Mouse (Mus musculus) testis, postnatal 14 days (tissue): ENCODE measurements around the gene Smim14.
A peak's percentile ranks its signal among the peaks of the same experiment; 100 is the strongest.
"Not testable (repeated sequence)": the region's sequence is repeated elsewhere in the genome, so short reads cannot be mapped to it uniquely, and the experiment has no call there.

Source experiments
- DNase-seq: peaks from one replicate; pipeline ENCODE4 v3.0.0; 2021; ENCODE audit warnings: low spot score

Smim14 gene

DNA sequence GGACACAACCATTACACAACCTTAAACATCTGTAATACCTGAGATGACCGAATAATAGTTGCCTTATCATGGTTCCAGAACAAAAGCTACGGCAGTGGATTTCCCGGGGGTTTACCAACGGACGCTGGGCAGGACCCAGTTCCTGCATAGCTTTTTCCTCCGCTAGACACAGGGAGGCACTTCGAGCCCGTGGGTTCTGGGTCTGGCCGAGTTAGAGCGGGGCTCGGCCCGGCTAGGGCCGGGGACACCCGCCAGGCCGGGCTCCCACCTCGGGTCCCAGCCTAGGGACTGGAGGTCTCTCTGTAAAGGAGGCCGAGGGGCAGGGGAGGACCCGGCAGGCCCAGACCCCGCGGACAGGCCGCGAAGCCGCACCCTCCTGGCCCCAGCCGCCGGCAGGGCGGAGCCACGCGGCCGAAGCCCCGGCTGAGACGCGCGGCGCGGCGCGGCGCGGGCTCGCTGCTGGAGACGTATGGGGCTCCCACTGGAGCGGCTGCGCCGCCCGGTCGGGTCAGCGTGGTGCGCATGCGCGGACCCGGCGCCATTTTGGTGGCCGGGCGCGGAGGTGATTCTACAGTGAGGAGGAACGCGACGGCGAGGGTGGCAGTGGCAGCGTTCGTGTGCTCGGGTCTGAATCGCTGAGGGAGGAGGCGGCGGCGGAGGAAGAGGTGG lies at the start of gene Smim14, which contains the start of gene Ube2k:
Gene Smim14 (minus strand): TSS at position 434 of the 669 bp plus-strand sequence.
Gene Ube2k (plus strand): TSS at position 483 of the 669 bp plus-strand sequence.
- DNase-seq = peak; percentile 94

DNA sequence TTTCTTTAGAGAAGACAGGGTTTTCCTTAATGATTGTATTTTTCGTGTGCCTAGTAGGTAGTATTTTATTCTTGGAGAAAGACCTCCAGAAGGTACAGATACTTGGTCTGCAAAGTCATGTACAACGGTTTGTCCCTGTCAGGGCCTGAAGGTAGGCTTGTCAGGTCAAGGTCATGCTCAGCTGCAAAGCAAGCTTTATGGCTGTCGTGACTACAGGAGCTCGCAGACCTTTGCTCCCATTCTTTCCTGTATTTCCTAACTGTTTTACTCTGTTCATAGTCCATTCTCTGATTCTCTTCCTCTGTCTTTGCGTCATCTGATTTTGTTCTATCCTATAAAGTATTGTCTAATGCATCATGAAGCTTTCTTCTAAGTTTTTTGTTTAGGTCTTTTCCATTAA lies 49.3 kb upstream of the Smim14 start:
- DNase-seq = no peak

DNA sequence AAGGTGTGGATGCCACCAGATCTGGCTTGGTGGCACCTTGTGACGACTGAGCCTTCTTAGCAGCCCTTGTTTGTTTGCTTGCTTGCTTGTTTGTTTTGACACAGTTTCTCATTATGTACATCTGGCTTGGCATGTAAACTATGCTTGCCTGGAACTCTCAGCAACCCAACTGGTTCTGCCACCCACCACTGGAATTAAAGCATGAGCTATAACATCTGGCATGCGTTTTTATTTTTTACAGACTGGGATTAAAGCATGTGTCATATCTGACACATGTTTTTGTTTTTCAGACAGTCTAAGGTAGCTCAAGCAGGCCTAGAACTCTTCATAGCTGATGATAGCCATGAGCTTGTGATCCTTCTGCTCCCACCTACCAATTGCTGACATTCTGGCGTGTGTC lies 41.6 kb upstream of the Smim14 start:
- DNase-seq = no peak

DNA sequence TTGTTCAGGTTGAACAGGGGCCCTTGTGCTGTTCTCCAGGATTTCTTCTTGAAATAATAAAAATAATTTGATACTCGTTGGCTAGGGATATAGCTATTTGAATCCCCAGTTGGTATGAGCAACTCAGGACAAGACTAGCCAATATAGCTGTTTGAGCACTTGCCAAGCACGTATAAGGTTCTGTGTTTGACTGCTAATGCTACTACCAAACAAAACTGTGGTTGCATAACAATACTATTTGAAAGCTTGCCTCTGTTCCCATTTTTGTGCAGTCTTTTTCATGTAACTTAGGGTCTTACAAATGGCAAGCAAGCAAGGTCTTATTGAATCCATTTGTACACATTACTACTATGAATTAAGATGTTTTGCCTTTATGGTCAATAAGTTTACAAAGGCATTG lies 38.9 kb upstream of the Smim14 start:
- DNase-seq = no peak

DNA sequence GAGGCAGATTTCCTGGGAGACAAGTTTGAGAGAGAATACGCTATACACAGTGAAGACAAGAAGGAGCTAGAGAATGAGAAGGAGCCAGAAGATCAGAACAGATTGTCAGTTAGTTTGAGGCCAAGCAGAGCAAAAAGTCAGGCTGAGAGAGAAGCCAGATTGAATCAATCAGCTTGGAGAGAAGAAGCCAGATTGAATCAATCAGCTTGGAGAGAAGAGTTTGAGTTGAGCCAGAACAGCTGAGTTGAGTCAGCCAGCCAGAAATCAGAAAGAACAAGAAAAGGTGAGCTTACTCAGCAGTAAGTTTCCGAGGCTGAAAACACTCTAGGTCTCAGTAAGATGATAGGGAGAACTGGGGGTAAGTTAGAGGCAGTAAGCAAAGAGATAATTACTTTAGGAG lies 37.9 kb upstream of the Smim14 start:
- DNase-seq = no peak

DNA sequence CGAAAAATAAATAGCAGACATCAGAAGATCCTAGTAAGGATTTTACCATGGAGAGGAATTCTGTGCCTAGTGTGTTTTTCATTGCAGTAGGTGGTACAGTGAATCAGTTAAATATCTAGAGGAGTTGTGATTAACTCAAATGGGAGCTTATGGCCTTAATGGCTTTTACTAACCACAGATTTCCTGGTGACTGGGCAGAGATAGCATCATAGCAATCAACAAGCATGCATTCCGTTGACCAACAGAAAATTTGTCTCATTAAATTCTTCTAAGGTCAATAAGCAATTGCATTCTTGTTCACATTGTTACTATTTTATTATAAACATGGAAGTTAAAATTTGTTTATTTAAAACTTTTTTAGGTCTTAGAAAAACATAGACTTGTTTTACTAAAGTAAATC lies 28.5 kb upstream of the Smim14 start:
- no peak for DNase-seq

DNA sequence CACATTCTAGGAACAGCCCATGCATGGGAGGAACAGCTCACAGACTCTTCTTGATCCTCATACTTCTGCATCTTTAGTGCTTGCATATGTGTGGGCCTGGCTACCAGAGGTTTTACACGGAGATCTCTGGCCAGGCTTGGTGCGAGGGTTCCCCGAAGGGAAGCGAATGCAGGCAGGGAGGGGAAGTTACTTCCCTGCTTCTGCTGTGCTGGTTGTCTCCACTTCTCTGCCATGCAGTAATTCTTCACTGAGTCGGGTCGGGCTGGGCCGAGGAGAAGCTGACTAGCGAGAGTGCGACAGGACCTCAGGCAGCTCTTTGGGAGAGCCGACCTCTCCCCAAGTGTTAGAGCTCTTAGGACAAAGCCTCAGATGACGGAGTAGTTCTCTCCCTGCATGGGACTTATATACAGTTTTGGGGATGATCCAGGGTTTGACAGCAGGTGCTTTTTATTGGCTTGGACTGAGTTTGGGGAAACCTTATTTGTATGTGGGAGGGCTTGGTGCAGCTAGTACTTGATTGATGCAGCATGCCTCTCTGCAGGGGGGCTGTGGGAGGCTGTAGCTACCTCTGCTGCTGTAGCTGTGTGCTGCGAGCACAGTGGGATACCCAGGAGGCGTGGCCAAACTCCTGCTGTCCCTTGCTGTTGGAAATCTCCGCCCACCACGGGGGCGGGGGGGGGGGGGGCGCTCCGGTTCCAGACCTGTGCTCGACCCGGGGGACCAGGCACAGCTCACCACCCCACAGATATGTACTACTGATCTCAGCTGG lies 24.3 kb upstream of the Smim14 start:
- DNase-seq = peak; percentile 15

DNA sequence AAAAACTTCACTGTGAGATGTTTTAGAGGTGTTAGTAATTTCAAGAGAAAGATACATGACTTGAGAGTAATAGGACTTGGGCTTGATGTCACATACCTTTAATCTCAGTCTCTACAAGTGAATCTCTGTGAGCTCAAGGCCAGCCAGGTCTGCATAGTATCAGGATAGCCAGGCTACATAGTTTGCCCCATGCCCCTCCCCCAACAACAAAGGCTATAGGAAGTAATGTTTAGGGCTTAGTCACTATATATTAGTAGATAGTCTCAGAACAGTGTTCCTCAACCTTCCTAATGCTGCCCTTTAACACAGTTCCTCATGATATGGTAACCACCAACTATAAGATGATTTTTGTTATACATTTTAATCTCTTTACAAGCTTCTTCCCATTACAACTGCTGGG lies 20.1 kb upstream of the Smim14 start:
- DNase-seq = no peak

DNA sequence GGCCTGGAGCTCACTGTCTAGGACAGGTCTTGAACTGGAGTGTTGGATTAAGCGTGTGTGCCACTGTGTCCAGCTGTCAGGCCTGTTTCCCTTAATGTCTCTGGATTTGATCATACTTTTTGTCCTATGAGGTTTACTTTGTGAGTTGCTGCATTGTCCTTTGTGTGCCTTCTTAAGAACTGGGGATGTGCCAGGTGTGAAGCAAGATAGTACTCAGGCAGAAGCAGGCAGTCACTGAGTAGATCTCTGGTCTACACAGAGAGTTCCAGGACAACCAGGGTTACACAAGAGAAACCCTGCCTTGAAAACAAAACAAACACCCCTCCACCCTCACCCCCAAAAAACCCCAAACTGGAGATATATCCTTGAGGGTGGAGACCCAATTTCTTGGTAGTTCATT lies 12.7 kb upstream of the Smim14 start:
- no peak for DNase-seq

DNA sequence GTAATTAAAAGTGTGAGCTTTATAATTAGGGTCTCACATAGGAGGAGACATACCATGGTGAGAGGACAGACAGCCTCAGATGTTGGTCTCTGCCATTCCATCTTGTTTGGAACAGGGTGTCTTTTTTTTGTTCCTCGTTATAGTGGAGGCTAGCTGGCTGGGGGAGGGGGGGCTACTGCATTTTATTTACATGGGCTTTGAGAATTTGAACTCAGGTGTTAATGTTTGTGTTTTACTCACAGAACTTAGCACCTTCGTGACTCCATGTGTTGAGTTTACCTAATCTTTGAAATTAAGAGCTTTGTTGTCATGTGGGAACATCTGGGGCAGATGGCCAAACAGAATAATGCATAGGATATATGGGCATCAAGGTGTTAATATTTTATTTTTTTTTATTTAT lies 7.6 kb upstream of the Smim14 start:
- no peak for DNase-seq

DNA sequence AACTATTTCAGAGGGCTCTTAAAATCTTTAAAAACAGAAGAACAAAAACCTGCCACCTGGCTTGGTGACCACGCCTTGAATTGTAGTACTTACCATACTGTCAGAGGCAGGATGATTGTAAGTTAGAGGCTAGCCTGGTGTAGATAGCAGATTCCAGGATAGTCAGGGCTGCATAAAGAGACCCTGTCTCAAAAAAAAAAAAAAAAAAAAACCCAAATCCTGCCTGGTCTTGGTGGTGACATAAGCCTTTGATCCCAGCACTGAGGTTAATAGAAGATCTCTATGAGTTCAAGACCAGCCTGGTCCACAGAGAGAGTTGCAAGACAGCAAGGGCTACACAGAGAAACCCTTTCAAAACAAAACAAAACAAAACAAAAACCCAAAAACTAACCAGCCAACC lies 6.5 kb upstream of the Smim14 start:
- DNase-seq = no peak

DNA sequence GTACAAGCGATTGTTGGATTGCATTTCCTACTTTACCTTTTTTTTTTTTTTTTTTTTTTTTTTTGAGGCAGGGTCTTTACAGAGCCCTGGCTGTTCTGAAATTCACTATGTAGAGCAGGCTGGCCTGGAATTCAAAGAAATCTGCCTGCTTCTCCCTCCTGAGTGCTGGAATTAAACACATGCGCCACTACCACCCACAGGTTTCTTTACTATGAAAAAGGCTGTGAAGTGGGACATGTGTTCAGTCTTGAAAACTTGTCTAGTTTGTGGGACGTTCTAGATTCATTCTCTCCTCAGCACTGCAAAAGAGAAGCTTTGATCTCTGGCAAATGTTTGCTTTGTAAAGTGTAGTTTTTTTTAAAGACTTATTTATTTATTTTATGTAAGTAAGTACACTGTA lies 4.9 kb upstream of the Smim14 start:
- no peak for DNase-seq

DNA sequence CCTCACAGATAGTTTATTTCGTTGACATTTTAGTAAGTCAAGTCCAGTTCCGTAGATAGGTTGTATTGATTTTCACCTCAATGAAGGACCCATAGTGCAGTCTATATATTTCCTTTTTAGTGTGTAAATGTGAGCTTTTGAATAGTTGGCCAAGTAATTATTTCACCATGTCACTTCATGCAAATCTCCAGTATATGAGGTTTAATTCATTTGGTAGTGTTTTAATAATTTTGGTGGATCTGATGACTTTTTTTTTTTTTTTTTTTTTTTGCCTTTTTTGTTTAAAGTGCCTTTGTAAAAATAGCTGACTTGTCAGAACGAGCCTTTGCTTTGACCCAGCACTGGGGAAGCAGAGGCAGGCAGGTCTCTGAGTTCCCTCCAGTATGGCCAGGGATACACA lies 2.8 kb upstream of the Smim14 start:
- DNase-seq = no peak

DNA sequence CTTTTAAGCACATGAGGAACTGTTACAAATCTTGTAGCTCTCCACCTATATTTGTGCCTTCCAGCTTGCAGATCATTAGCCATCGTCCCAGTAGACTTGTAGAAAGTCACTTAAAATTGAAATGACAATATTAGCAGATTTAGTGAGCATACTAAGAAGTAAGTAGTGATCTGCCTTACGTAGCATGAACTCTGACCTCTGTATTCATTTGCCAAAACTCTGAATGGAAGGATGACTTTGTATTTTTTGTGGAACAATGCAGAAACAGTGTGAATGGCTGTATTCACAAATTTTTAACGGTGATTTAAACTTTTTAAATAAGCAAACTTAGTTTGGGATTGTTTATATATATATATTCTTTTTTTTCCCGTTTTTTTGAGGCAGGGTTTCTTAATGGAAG lies 1.8 kb upstream of the Smim14 start:
- DNase-seq = no peak

DNA sequence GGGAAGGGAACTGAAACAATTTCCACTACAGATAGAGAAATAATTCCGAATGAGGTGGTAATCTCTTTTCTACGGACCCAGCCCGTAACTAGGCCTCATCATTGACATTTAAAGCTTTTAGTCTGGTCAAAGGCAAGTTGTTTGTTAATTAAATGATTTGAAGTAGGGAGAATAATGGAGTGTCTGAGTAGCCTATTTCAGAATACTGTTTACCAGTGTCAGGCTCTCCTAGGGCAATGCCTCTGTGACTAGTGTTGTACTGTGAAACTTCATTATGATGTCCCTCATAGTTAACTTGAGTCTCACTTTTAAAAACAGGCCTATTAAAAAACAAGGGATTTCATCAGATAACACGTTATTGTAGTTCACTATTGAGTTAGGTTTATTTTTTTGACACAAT lies 1.1 kb upstream of the Smim14 start:
- DNase-seq = no peak

DNA sequence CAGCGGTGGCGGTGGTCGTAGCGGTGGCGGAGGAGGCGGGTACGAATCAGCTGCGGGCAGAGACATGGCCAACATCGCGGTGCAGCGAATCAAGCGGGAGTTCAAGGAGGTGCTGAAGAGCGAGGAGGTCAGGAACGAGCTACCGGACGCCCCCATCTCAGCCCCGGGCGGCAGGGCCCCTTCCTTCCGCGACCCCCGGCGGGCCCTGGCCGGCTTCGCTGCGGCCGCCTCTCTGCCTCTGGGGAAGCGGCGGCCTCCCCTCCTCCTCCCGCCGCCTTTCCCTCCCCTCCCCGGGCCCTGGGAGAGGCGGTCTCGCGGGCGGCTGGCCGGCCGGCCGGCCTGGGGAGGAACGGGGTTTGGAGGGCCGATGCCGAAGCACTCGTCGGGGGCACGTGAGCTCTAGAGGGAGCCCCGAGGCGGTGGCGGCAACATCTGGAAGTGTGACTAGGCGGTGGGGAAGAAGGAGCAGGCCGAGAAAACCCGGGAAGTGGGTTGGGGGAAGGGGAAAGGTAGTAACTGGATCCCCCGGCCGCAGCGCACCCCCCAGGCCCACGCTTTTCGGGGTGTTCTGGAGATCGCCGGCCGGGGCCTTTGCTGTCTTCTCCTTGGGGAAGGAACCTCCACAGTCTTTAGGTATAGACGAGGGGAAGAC lies 562 bp upstream of the Smim14 start:
- DNase-seq = no peak

DNA sequence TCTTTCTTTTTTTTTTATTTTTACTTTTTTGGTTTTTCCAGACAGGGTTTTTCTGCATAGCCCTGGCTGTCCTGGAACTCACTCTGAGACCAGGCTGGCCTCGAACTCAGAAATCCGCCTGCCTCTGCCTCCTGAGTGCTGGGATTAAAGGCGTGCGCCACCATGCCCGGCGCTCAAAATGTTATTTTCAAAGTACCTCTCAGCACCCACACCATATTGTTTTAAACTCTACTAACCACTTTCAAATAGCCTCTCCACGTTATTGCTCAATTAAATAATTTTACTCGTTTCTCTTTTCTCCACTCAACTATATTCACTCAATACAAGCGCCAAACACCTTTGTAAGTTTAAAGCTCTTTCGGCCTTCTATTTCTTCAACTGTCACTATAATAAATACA lies 917 bp downstream of the Smim14 start:
- not testable (repeated sequence) for DNase-seq

DNA sequence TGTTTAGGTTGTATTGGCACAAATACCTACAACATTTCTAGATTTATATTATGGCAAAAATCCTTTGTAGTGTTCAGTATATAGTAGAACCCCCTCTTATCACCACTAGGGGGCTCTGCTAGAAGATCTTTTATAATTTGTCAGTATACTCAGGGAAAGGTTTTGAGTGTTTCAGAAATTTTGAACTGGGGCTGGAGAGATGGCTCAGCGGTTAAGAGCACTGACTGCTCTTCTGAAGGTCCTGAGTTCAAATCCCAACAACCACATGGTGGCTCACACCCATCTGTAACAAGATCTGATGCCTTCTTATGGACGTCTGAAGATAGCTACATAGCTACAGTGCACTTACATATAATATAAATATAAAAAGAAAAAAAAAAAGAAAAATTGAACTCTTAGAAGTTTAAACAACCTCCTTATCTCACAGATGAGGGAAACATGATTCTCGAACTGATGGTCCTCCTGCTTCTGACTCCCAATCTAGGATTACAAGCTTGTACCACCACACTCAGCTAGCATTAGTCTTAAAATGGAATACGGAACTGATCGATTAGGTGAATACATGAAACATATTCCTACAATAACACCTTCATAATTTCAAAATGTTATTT lies 1.4 kb downstream of the Smim14 start:
- no peak for DNase-seq

DNA sequence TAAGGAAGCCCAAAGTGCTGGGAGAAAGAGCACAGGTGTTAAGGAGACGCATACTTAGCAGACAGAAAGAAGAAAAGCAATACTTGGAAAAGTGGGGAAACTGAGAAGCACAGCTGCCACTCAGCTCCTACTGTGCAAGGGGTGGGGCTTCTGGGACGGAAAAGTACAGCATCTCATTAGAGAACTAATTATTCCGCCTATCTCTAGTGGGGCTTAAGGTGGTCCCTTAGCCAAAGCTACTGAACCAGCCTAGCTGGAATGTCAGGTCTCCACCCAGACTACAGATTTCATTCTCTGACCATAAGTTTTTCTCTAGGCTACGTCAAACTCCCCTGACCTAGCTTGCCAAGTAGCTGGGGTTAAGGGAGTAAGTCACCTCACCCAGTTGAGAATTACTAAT lies 2.5 kb downstream of the Smim14 start:
- no peak for DNase-seq

DNA sequence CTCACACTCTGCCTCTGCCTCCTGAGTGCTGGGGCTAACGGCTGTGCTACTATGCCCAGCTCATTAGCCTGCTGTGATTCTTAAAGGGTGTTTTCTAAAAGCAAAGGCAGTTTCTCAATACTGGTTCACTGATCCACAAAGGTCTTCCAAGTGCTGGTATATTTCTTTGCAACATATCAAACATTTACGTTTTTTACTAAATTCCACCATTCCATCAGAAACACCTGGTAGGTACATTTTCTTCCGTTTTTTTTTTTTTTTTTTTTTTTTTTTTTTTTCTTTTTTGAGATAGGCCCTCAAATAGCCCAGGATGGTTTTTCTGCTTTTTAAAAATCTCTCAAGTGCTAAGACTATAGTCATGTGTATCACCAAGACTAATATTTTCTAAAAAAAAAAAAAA lies 5.7 kb downstream of the Smim14 start:
- no peak for DNase-seq

DNA sequence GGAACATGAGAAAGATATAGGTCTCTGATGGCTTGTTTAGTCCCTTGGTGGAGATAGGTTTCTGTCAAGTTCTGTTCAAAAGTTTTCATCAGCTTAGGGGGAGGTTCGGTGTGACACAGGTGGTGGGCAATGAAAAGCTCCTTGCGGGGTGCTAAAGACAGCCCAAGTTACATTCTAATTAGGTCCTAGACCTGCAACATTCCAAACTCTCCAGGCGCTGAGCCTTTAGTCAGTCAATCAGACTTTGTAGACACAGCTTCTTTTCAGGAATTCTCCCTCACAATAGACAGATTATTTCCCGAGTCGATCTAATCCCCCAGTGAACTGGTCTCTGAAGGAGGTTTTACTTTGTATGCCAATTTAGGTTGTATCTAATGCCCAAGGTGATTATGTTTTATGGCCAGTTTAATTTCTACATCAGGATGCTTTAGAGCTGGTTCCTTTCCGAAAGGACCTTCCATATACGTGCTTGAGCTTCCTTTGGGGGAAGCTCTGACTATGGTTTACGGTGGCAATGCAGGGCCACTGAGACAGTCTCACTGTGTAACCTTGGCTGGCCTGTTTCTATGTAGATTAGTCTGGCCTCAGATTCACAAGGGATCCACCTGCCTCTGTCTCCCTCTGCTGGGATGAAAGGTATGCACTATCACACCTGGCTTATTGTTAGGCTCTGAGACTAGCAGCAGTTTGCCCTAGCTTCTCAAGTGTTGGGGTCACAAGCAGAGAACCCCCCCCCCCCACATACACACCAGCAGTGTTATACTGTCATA lies 11.1 kb downstream of the Smim14 start:
- no peak for DNase-seq

DNA sequence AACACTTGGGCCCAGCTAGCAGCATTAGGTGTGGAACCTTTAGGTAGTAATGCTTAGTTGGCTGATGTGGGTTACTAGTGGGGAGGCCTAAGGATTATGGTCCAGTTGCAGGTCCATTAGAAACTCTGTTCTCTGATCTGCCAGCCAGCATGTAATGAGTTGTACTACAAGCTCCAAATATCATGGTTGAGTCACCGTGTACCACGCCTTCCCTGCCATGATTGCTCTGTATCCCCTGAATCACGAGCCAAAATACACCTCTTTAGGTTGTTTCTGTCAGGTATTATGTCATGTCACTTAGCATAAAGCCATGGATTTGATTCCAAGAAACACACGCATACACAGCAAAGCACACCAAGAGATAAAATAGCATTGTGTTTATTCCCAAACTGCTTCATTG lies 12.2 kb downstream of the Smim14 start:
- DNase-seq = no peak
